Mouse (Mus musculus) cerebellum, adult 2 months (tissue): Measurements from ENCODE around the gene Unc119. TPM values are rescaled to one million over a fixed set of nuclear protein-coding genes. Genes with fewer than 3 reads are reported as not detected.

Source experiments
- DNase-seq, 2 experiments: peaks; one replicate each; pipeline ENCODE4 v3.0.0; 2021
- H3K27ac ChIP-seq: fragments of 200-500 bp; 2 replicates; pipeline ENCODE4 v1.5.1; 2012; ENCODE audit warnings: low read length, control low read depth, inconsistent platforms; ENCODE audit not compliant: insufficient read depth
- H3K27me3 ChIP-seq: fragments of 200-500 bp; 2 replicates; pipeline ENCODE4 v1.6.1; 2012; ENCODE audit warnings: inconsistent platforms, mild to moderate bottlenecking, low read length, moderate library complexity; ENCODE audit not compliant: control insufficient read depth, insufficient read depth
- H3K4me1 ChIP-seq: fragments of 200-500 bp; 2 replicates; pipeline ENCODE4 v1.6.1; 2011; ENCODE audit warnings: low read length; ENCODE audit not compliant: control insufficient read depth, insufficient read depth
- H3K4me3 ChIP-seq: fragments of 200-500 bp; replicated peaks from 2 replicates; pipeline ENCODE3; 2011; ENCODE audit warnings: mild to moderate bottlenecking, low read depth, low read length, control low read depth; ENCODE audit not compliant: insufficient read depth
- CTCF ChIP-seq: fragments of 200-500 bp; IDR thresholded peaks from 2 replicates; pipeline ENCODE4 v1.5.1; 2011; ENCODE audit warnings: low read depth, mild to moderate bottlenecking, control low read depth, low read length, moderate library complexity, borderline replicate concordance; ENCODE audit not compliant: insufficient read depth
- POLR2A ChIP-seq: fragments of 200-500 bp; IDR thresholded peaks from 2 replicates; pipeline ENCODE4 v1.6.1; 2011; ENCODE audit warnings: low read length, control low read depth, borderline replicate concordance; ENCODE audit not compliant: insufficient read depth
- WGBS: fragments of 180-500 bp; shearing (Covaris S2); methylation state at CpG from one replicate; pipeline ENCODE4 v1.1.7; 2018; 5-methylcytosine and 5-hydroxymethylcytosine counted together
- polyA plus RNA-seq: library from polyadenylated mRNA; depleted of rRNA; stranded (reverse); fragments of >200 nt; gene quantifications from 2 replicates; pipeline ENCODE4 v1.2.3, GENCODE M21; 2012

Gene Unc119
- polyA plus RNA-seq, 1 experiment: 75.2 TPM

DNA sequence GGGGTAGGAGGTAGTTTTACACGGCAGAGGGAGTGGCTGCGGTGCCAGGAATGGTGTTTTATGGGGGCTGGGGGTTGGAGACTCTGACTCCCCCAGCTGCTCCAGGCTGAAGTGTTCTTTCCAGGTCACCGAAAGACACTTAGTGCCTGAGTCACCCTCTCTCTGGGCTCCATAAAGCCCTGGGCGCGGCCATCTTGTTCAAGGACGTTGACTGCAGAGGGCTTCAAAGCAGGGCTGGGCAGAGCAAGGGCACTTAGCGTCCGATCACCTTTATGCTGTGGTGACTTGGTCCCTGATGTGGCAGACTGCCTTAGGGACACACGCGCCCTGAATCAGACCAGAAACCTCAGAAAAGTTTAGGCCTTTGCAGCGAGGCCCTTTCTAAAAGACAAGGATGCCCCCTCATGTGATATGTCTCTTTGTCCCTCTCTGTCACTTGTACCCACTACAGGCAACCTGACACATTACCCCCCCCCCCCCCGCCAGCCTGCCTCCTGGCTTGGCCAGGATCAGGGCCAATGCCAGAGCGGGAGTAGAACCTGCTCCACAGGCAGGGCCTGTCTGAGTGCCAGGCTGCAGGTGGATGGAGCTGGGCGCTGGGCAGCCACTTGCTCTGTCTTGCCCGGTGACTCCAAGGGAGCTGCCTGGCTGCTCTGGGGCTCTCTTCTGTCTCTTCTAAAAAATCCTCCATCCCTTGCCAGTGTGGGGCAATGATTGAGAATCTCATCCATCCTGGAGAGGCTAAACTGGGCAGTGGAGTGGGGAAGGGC is 24.4 kb downstream of the Unc119 start:
- H3K4me3 ChIP-seq: no peak overlapping the region
- 81% methylated on average over 15 of the region's 15 CpGs for WGBS
- H3K27ac ChIP-seq: no peak overlapping the region
- H3K27me3 ChIP-seq: no peaks in the 10 kb centered on the region
- no peak for DNase-seq
- no peak for TF ChIP-seq POLR2A
- no peak for TF ChIP-seq CTCF
- no peaks in the 10 kb centered on the region for H3K4me1 ChIP-seq

- no peak for TF ChIP-seq CTCF
- no peak for TF ChIP-seq POLR2A
- Histone ChIP-seq H3K4me1 (no peaks in the 10 kb centered on the region), H3K27me3 (no peaks in the 10 kb centered on the region), H3K27ac (no peak overlapping the region), H3K4me3 (no peak overlapping the region)
- DNase-seq: no peak
- WGBS: 41% methylated on average over 1 of the region's 1 CpGs
Observed at GRCm38 (mm10) chr11:78370389-78370788, 27.1 kb downstream of the Unc119 start.

- no peak for TF ChIP-seq POLR2A
- TF ChIP-seq CTCF: no peak
- no peak for DNase-seq
- Histone ChIP-seq H3K4me3 (no peak overlapping the region), H3K27me3 (no peaks in the 10 kb centered on the region), H3K27ac (no peak overlapping the region), H3K4me1 (no peaks in the 10 kb centered on the region)
- WGBS: 89% methylated on average over 11 of the region's 11 CpGs
Observed at GRCm38 (mm10) chr11:78371711-78372110, 28.4 kb downstream of the Unc119 start.

DNA sequence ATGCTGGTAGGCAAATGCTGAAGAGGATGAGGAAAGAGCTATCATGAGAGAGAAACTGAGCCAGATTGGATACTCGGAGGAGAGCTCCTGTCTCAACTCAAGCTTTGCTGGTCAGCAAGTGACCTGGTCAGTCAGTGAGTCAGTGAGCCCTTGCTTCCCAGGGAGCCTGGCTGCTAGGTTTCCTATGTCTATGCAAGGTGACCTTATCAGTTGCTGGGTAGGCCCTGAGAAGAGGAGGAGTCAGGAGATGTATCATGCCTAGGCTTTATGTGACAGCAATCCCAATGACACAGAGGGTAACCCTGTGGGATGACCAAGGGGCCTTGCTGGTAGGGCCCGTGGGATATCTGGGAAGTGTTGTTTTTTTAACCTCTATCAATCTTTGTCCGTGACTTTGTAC is 28.9 kb downstream of the Unc119 start:
- no peak overlapping the region for H3K27ac ChIP-seq
- TF ChIP-seq CTCF (no peak), POLR2A (no peak)
- no peak for DNase-seq
- H3K4me1 ChIP-seq: no peaks in the 10 kb centered on the region
- H3K4me3 ChIP-seq: no peak overlapping the region
- H3K27me3 ChIP-seq: no peaks in the 10 kb centered on the region
- 85% methylated on average over 3 of the region's 3 CpGs for WGBS

- no peak overlapping the region for H3K4me3 ChIP-seq
- H3K27me3 ChIP-seq: no peaks in the 10 kb centered on the region
- no peaks in the 10 kb centered on the region for H3K4me1 ChIP-seq
- H3K27ac ChIP-seq: no peak overlapping the region
- 42% methylated on average over 7 of the region's 7 CpGs for WGBS
- no peak for TF ChIP-seq POLR2A
- TF ChIP-seq CTCF: no peak
- no peak for DNase-seq
Observed at GRCm38 (mm10) chr11:78372610-78373009, 29.3 kb downstream of the Unc119 start.

GRCm38 (mm10) chr11:78374147-78374546 is 30.9 kb downstream of the Unc119 start:
- Histone ChIP-seq H3K27me3 (no peaks in the 10 kb centered on the region), H3K4me3 (no peak overlapping the region), H3K27ac (no peak overlapping the region), H3K4me1 (no peaks in the 10 kb centered on the region)
- TF ChIP-seq CTCF: no peak
- TF ChIP-seq POLR2A: no peak
- no peak for DNase-seq
- 80% methylated on average over 8 of the region's 8 CpGs for WGBS

DNA sequence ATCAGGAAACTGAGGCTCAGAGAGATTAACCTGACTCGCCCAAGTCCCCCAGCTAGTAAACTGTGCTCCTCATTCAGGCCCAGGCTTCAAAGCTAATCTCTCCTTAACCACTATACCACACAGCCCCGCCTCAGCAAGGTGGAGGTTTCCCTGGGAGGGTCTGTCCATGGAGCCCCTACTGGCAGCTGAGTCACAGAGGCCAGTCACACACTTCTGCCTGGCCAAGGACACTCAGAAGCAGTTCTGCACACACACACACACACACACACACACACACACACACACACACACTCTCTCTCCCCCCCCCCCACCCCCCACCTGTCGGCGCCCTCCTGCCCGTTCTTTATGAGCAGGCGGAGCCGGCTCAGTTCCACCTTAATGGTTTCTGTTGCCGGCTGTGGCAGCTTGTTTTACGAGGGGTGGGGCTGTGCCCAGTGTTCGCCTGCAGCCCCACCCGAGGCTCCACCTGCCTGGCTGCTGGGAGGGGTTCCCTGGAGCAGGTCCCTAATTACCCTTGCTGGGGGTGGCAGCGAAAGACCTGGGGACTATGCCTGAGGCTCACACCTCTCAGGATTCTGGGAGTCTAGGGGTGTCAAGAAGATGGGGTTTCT is 34.4 kb downstream of the Unc119 start:
- Histone ChIP-seq H3K27me3 (no peaks in the 10 kb centered on the region), H3K27ac (no peak overlapping the region), H3K4me3 (no peak overlapping the region), H3K4me1 (peaks cover 4% of the 10 kb centered on the region; the same call in 1 of the 2 replicates)
- DNase-seq: no peak
- no peak for TF ChIP-seq POLR2A
- TF ChIP-seq CTCF: no peak
- 52% methylated on average over 12 of the region's 12 CpGs for WGBS

DNA sequence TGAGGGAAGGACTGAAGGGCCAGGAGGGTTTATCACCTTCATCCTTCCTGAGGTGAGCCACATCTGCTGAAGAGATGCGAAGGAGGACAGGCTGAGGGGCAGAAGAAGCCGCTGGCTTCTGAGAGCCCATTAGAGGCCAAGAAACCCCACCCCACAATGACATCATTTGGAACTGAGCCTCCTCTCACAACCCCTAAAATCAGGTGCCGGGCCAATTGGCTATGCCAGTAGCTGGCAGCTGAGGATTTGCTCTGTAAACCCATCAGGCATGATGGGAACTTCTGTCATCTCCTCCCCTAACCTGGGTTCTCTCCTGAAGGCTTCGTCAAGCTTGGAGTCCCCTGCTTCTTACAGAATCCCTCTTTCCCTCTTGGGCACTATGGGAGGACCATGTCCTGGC is 37.1 kb downstream of the Unc119 start:
- no peaks in the 10 kb centered on the region for H3K27me3 ChIP-seq
- H3K4me1 ChIP-seq: peaks cover 4% of the 10 kb centered on the region; the same call in 1 of the 2 replicates
- TF ChIP-seq CTCF: no peak
- TF ChIP-seq POLR2A: no peak
- 14% methylated on average over 4 of the region's 4 CpGs for WGBS
- DNase-seq: no peak
- no peak overlapping the region for H3K4me3 ChIP-seq
- H3K27ac ChIP-seq: no peak overlapping the region
